Mouse (Mus musculus): Measurements from ENCODE around the gene Nfe2l2.

DNA sequence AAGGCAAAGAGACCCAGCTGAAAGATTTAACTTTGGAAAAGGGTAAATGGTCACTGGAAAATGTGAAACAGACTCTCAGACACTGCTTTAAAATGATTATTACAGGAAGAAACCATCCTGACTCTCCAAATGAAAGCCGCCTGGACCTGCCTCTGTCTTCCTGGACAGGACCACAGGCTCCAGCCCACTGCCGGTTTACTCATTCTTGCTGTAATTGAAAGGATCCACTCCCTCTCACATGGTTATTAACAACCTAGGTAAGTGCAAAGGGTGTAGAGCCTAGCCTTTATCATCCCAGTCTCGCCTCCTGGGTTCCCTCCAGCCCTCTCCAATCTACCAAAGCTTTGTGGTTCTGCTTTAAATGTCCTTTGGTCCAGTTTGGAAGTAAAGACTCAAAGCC lies 3.2 kb downstream of the Nfe2l2 start:
- TF ChIP-seq POLR2A (IDR thresholded peaks at IDR 0.05; ENCODE audit: extremely low read depth, insufficient read depth, low read length): no peak
- TF ChIP-seq CTCF (IDR thresholded peaks at IDR 0.05; ENCODE audit: extremely low read depth, insufficient read depth, low read length): no peak
